Comparison of ENCODE assay signal across 9 mouse cellular contexts in the genomic region with DNA sequence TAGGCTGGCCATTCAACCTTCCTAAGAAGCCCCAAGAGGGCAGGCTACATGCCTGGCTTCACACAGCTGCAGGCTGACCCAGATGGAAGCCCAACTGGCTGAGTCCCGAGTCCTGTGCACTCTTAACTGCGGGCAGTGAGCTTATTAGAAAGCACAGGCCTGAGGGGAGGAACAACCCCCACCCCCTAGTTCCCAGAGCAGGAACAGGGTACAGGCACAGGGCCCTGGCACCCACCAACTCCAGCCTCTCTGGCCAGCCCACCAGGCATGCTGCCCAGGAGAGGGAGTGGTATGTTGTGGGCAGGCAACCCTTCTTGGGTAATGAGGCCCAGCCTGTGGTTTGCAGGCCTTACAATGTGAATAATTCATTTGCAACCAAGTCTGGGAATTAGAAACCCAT. TPM values are rescaled to one million over a fixed set of nuclear protein-coding genes. Genes with fewer than 3 reads are reported as not detected.
DNase-seq lines count a peak whose midpoint lies in the region; ATAC-seq and TF ChIP-seq lines count a peak whose summit lies in the region.
"Had no signal": no experiment of that assay in that cellular context is flagged by ENCODE, and none has a peak within 500 bp of the region (broad histone marks: within the 10 kb centered on the region; RNA-seq: fewer than 3 reads in every experiment).

No protein-coding gene starts in this region.

- peak; percentile 57 for TF ChIP-seq EP300 in CH12.LX (IDR thresholded peaks at IDR 0.05; ENCODE audit: low read length)
- TF ChIP-seq EP300 in lung, postnatal 0 days (IDR thresholded peaks at IDR 0.05), result no peak

- H3K36me3 ChIP-seq in forebrain, embryonic 10.5 days (replicated peaks), result no peaks in the 10 kb centered on the region
- no peaks in the 10 kb centered on the region for H3K36me3 ChIP-seq in forebrain, embryonic 12.5 days (replicated peaks)
- no peaks in the 10 kb centered on the region for H3K36me3 ChIP-seq in CH12.LX (replicated peaks in 1 of 2; ENCODE audit: control insufficient read depth in 1 of 2, insufficient read depth in 1 of 2, low read length in 1 of 2)
- H3K36me3 ChIP-seq in lung, postnatal 0 days (ENCODE audit: insufficient read depth, low read length), result no peaks in the 10 kb centered on the region

- in situ Hi-C loops in CH12.LX (cut with MboI; ENCODE audit: low pct_ligation_motif_present, low pct_unique_long_range_greater_than_20kb, low sequenced_read_pairs), result loop anchor here (10.0 kb wide), 1 partner anchor 184 kb away; no protein-coding TSS in a partner anchor

- ATAC-seq in forebrain, embryonic 12.5 days (ENCODE audit: low FRiP score), result no peak
- ATAC-seq in lung, postnatal 0 days, result no peak

- TF ChIP-seq POLR2A in CH12.LX (IDR thresholded peaks at IDR 0.05; ENCODE audit: low read depth, low read length), result no peak

- no peak for DNase-seq in forebrain, embryonic 10.5 days (ENCODE audit: extremely low spot score, low spot score)
- peak; percentile 52 for DNase-seq in CH12.LX (ENCODE audit: extremely low read depth)
- DNase-seq in frontal cortex, postnatal 14 days (ENCODE audit: low spot score in 2 of 2), result peak; percentile 54 to 78
- DNase-seq in layer of hippocampus, adult 9-11 months, result peak; percentile 80
- DNase-seq in ovary, postnatal 14 days (ENCODE audit: low spot score), result peak; percentile 44
- no peak for DNase-seq in lung, postnatal 0 days (ENCODE audit: low spot score)
- no peak for DNase-seq in embryo, embryonic 10.5 days (ENCODE audit: low spot score)

- H3K27me3 ChIP-seq in forebrain, embryonic 10.5 days (ENCODE audit: poor library complexity, severe bottlenecking), result peaks cover 73% of the 10 kb centered on the region
- H3K27me3 ChIP-seq in forebrain, embryonic 12.5 days, result peaks cover 47% of the 10 kb centered on the region
- no peaks in the 10 kb centered on the region for H3K27me3 ChIP-seq in CH12.LX (replicated peaks)
- H3K27me3 ChIP-seq in lung, postnatal 0 days (replicated peaks; ENCODE audit: insufficient read depth, low read length), result no peaks in the 10 kb centered on the region

- TF ChIP-seq CTCF in CH12.LX (conservative IDR thresholded peaks at IDR 0.05 in 1 of 2, IDR thresholded peaks at IDR 0.05 in 1 of 2; ENCODE audit: low read depth in 2 of 2, low read length in 2 of 2), result no peak
- no peak for TF ChIP-seq CTCF in lung, postnatal 0 days (IDR thresholded peaks at IDR 0.05)

- no peak overlapping the region for H3K4me2 ChIP-seq in forebrain, embryonic 12.5 days
- H3K4me2 ChIP-seq in CH12.LX (ENCODE audit: insufficient read depth, low read depth, poor library complexity, severe bottlenecking), result peak overlapping the region; percentile 72; the same call in 1 of the 2 replicates
- no peak overlapping the region for H3K4me2 ChIP-seq in lung, postnatal 0 days (replicated peaks; ENCODE audit: low read depth, low read length)

- no peak overlapping the region for H3K9ac ChIP-seq in forebrain, embryonic 12.5 days
- peak overlapping the region; percentile 60 for H3K9ac ChIP-seq in CH12.LX (ENCODE audit: insufficient read depth, low read depth)
- no peak overlapping the region for H3K9ac ChIP-seq in lung, postnatal 0 days (replicated peaks; ENCODE audit: low read depth)

- H3K27ac ChIP-seq in forebrain, embryonic 10.5 days, result peak overlapping the region; percentile 48; the same call in 1 of the 2 replicates
- no peak overlapping the region for H3K27ac ChIP-seq in forebrain, embryonic 12.5 days
- peak overlapping the region; percentile 85 for H3K27ac ChIP-seq in CH12.LX (ENCODE audit: insufficient read depth, low read depth)
- H3K27ac ChIP-seq in lung, postnatal 0 days (ENCODE audit: low read length), result no peak overlapping the region

- dilution Hi-C loops in CH12.LX (cut with MboI; ENCODE audit: extremely low pct_ligation_motif_present, extremely low pct_unique_long_range_greater_than_20kb, low sequenced_read_pairs), result no loop called here

- TF ChIP-seq RAD21 in CH12.LX (IDR thresholded peaks at IDR 0.05; ENCODE audit: low read depth, low read length), result no peak; the same call in 1 of the 2 replicates

- WGBS in forebrain, embryonic 10.5 days, result 59% methylated on average over 2 of the region's 2 CpGs
- 54% methylated on average over 2 of the region's 2 CpGs for WGBS in forebrain, embryonic 12.5 days
- 70% methylated on average over 2 of the region's 2 CpGs for WGBS in lung, postnatal 0 days

- H3K4me1 ChIP-seq in forebrain, embryonic 10.5 days, result peaks cover 60% of the 10 kb centered on the region
- H3K4me1 ChIP-seq in forebrain, embryonic 12.5 days, result peaks cover 54% of the 10 kb centered on the region
- peaks cover 57 to 79% of the 10 kb centered on the region in 2 experiments for H3K4me1 ChIP-seq in CH12.LX (ENCODE audit: control insufficient read depth in 1 of 2, insufficient read depth in 2 of 2)
- H3K4me1 ChIP-seq in lung, postnatal 0 days (ENCODE audit: insufficient read depth, low read depth, low read length), result peaks cover 11% of the 10 kb centered on the region; the same call in 1 of the 2 replicates

- no peaks in the 10 kb centered on the region for H3K79me2 ChIP-seq in CH12.LX (replicated peaks; ENCODE audit: control insufficient read depth, extremely low read depth, insufficient read depth, poor library complexity, severe bottlenecking)

- H3K9me3 ChIP-seq in forebrain, embryonic 10.5 days, result no peaks in the 10 kb centered on the region
- H3K9me3 ChIP-seq in forebrain, embryonic 12.5 days, result no peaks in the 10 kb centered on the region
- H3K9me3 ChIP-seq in CH12.LX (replicated peaks; ENCODE audit: low read length), result no peaks in the 10 kb centered on the region
- no peaks in the 10 kb centered on the region for H3K9me3 ChIP-seq in lung, postnatal 0 days (ENCODE audit: low read length)

- no peak overlapping the region for H3K4me3 ChIP-seq in forebrain, embryonic 10.5 days
- H3K4me3 ChIP-seq in forebrain, embryonic 12.5 days (replicated peaks), result no peak overlapping the region
- H3K4me3 ChIP-seq in CH12.LX (replicated peaks in 1 of 3; ENCODE audit: low read depth in 2 of 3, low read length in 2 of 3, poor library complexity in 1 of 3), result no peak overlapping the region
- H3K4me3 ChIP-seq in lung, postnatal 0 days (ENCODE audit: low read depth, low read length), result no peak overlapping the region

TF ChIP-seq in CH12.LX, 34 proteins besides CTCF, POLR2A, EP300 and RAD21:
- TF ChIP-seq POLR2AphosphoS2 (IDR thresholded peaks at IDR 0.05; ENCODE audit: low read depth, low read length) (no peak), USF2 (conservative IDR thresholded peaks at IDR 0.05; ENCODE audit: low read depth, low read length) (no peak), MXI1 (IDR thresholded peaks at IDR 0.05; ENCODE audit: low read depth, low read length) (peak; percentile 24; the same call in 1 of the 2 replicates), MAX (IDR thresholded peaks at IDR 0.05; ENCODE audit: low read length) (peak; percentile 59; the same call in 1 of the 2 replicates), MEF2A (IDR thresholded peaks at IDR 0.05; ENCODE audit: borderline replicate concordance, low read depth, low read length) (0 out of 2 replicates have a peak, but pooled peaks have one; percentile 24), HCFC1 (IDR thresholded peaks at IDR 0.05; ENCODE audit: low read depth, low read length) (peak; percentile 16), USF1 (IDR thresholded peaks at IDR 0.05; ENCODE audit: low read depth, low read length) (no peak), ETS1 (conservative IDR thresholded peaks at IDR 0.05; ENCODE audit: low read depth, low read length) (peak; percentile 72), ZC3H11A (IDR thresholded peaks at IDR 0.05; ENCODE audit: low read depth, low read length) (no peak), CHD2 (IDR thresholded peaks at IDR 0.05; ENCODE audit: low read length) (peak; percentile 40; the same call in 1 of the 2 replicates), TCF12 (IDR thresholded peaks at IDR 0.05; ENCODE audit: low read depth, low read length) (peak; percentile 91), SIN3A (IDR thresholded peaks at IDR 0.05; ENCODE audit: low read length) (peak; percentile 52), BHLHE40 (IDR thresholded peaks at IDR 0.05; ENCODE audit: low read depth, low read length) (peak; percentile 67), IRF4 (IDR thresholded peaks at IDR 0.05; ENCODE audit: low read depth, low read length) (0 out of 2 replicates have a peak, but pooled peaks have one; percentile 11)

RNA-seq across cellular contexts. Expression of gene Crb2, which starts 7.1 kb away (rescaled TPM):
- polyA plus RNA-seq in forebrain, embryonic 10.5 days (2016; fragmentation: Nextera tagmentation; extraction: Ambion mirVana), result 30.4 and 30.9 TPM in 2 replicates
- polyA plus RNA-seq in forebrain, embryonic 12.5 days (2016; fragmentation: Nextera tagmentation; extraction: Ambion mirVana), result 24.8 and 24.9 TPM in 2 replicates
- total RNA-seq in CH12.LX (2012; rRNA removed), result 0.04 and 0.13 TPM in 2 replicates
- total RNA-seq in CH12.LX (2014; rRNA removed), result not detected in 2 replicates
- 0.07 TPM in 2 replicates for polyA plus RNA-seq in CH12.LX (2012; ENCODE audit: insufficient read length, low read depth)
- polyA plus RNA-seq in lung, postnatal 0 days (2015; fragmentation: Nextera tagmentation; extraction: Ambion mirVana), result 0.39 and 0.40 TPM in 2 replicates
- total RNA-seq: common myeloid progenitor, adult 5-6 weeks had no signal

Comparison
In these comparisons a context has a peak if more than half of its experiments do, and no peak if none do; other contexts are left out.
1. H3K27ac ChIP-seq: peak in forebrain, embryonic 10.5 days (single experiment) and CH12.LX (single experiment); none in forebrain, embryonic 12.5 days (single experiment) and lung, postnatal 0 days (single experiment).
2. DNase-seq: peak in CH12.LX (single experiment), frontal cortex, postnatal 14 days (2 of 2), layer of hippocampus, adult 9-11 months (single experiment) and ovary, postnatal 14 days (single experiment); none in forebrain, embryonic 10.5 days (single experiment), lung, postnatal 0 days (single experiment) and embryo, embryonic 10.5 days (single experiment).
3. RNA of gene Crb2, which starts 7.1 kb away (polyA plus RNA-seq): 30.4 to 30.9 TPM in forebrain, embryonic 10.5 days and 24.8 to 24.9 TPM in forebrain, embryonic 12.5 days; 0.39 to 0.40 TPM in lung, postnatal 0 days and 0.07 TPM in CH12.LX; every median in the first group is over 10 times any median in the second.